Mouse (Mus musculus) midbrain, embryonic 16.5 days (tissue): ENCODE measurements around the gene Inhba. TPM values are rescaled to one million over a fixed set of nuclear protein-coding genes. Genes with fewer than 3 reads are reported as not detected.

Experiments
- ATAC-seq: fragments of 200-750 bp; cut with Nextera tagmentation; 2 replicates; pipeline ENCODE4 v1.8.0; 2017; ENCODE audit warnings: moderate TSS enrichment
- H3K27ac ChIP-seq: fragments of 300-500 bp; sonication (generic); 2 replicates; pipeline ENCODE4 v1.5.1; 2014; ENCODE audit warnings: mild to moderate bottlenecking, low read length, mixed read lengths
- H3K27me3 ChIP-seq: fragments of 300-500 bp; sonication (generic); 2 replicates; pipeline ENCODE4 v1.6.1; 2014; ENCODE audit warnings: low read depth, low read length, mixed read lengths; ENCODE audit not compliant: control insufficient read depth, insufficient read depth
- H3K36me3 ChIP-seq: fragments of 300-500 bp; sonication (generic); 2 replicates; pipeline ENCODE4 v1.6.1; 2014; ENCODE audit warnings: mild to moderate bottlenecking, low read length, moderate library complexity, mixed read lengths; ENCODE audit not compliant: control insufficient read depth, insufficient read depth
- H3K4me1 ChIP-seq: fragments of 300-500 bp; sonication (generic); 2 replicates; pipeline ENCODE4 v1.6.1; 2014; ENCODE audit warnings: mild to moderate bottlenecking, low read length, mixed read lengths; ENCODE audit not compliant: control insufficient read depth, insufficient read depth
- H3K4me2 ChIP-seq: fragments of 300-500 bp; sonication (generic); 2 replicates; pipeline ENCODE4 v1.6.1; 2014; ENCODE audit warnings: mild to moderate bottlenecking, low read length, mixed read lengths
- H3K4me3 ChIP-seq: fragments of 300-500 bp; sonication (generic); 2 replicates; pipeline ENCODE4 v1.5.1; 2014; ENCODE audit warnings: low read depth, mild to moderate bottlenecking, low read length, moderate library complexity, mixed read lengths
- H3K9ac ChIP-seq: fragments of 300-500 bp; sonication (generic); 2 replicates; pipeline ENCODE4 v1.6.1; 2014; ENCODE audit warnings: low read depth, low read length, mixed read lengths
- H3K9me3 ChIP-seq: fragments of 300-500 bp; sonication (generic); replicated peaks from 2 replicates; pipeline ENCODE4 v1.6.1; 2014; ENCODE audit warnings: mild to moderate bottlenecking, low read length, mixed read lengths; ENCODE audit not compliant: control insufficient read depth, poor library complexity, severe bottlenecking
- WGBS: fragments of 180-500 bp; shearing (Covaris S2); extraction: QIAGEN DNeasy Blood & Tissue Kit; methylation state at CpG from one replicate; pipeline ENCODE4 v1.1.7; 2014; 5-methylcytosine and 5-hydroxymethylcytosine counted together
- polyA plus RNA-seq: library from polyadenylated mRNA; unstranded; fragments of >200 nt; fragmentation: Nextera tagmentation; extraction: Ambion mirVana; gene quantifications from 2 replicates; pipeline ENCODE4 v1.2.1, GENCODE M21; 2015

The Inhba gene
- polyA plus RNA-seq, 1 experiment from 2014 or later, result 1.8 TPM

DNA sequence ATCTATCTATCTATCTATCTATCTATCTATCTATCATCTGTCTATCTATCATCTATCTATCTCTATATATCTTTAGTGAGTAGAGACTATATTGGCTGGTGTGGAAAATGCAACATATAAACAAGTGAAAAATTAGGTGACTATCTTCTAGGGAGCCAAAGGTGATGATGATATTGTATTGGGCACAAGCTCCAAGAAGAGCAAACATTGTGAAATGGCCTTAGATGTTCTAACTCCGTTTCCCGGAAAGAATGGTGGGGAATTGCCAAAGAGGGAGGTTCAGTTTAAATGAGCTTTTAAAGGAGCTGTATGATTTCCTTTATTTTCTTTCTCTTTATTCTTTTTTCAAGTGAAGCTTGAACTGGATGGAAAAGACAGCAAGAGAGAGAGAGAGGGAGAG, 57.4 kb downstream of the Inhba start:
- Histone ChIP-seq H3K27ac (no peak overlapping the region), H3K36me3 (no peaks in the 10 kb centered on the region), H3K4me1 (no peaks in the 10 kb centered on the region), H3K9me3 (no peaks in the 10 kb centered on the region), H3K4me2 (no peak overlapping the region), H3K9ac (no peak overlapping the region), H3K27me3 (no peaks in the 10 kb centered on the region), H3K4me3 (no peak overlapping the region)
- ATAC-seq, result no peak
- 93% methylated on average over 2 of the region's 2 CpGs for WGBS

DNA sequence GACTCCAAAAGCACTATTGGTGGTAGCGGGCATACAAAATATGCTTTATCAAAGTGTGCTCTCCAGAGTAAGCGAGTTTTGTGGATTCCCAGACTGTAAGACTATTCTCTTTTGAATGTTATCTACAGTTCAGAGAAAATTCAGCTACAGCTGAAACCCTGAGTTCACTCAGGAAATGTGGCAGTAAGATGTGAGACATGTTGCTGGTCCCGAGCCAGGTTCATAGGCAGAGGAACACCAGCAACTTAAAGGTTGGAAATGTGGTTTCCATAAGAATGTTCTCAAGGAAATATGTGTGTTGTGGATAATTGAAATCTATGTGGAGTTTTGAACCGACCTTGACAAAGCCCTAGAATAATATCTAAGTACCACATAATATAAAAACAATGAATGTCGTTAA, 65.6 kb downstream of the Inhba start:
- Histone ChIP-seq H3K4me3 (no peak overlapping the region), H3K9ac (no peak overlapping the region), H3K27ac (no peak overlapping the region), H3K4me2 (no peak overlapping the region), H3K4me1 (no peaks in the 10 kb centered on the region), H3K27me3 (no peaks in the 10 kb centered on the region), H3K9me3 (no peaks in the 10 kb centered on the region), H3K36me3 (no peaks in the 10 kb centered on the region)
- no peak for ATAC-seq
- WGBS, result 88% methylated on average over 5 of the region's 5 CpGs

DNA sequence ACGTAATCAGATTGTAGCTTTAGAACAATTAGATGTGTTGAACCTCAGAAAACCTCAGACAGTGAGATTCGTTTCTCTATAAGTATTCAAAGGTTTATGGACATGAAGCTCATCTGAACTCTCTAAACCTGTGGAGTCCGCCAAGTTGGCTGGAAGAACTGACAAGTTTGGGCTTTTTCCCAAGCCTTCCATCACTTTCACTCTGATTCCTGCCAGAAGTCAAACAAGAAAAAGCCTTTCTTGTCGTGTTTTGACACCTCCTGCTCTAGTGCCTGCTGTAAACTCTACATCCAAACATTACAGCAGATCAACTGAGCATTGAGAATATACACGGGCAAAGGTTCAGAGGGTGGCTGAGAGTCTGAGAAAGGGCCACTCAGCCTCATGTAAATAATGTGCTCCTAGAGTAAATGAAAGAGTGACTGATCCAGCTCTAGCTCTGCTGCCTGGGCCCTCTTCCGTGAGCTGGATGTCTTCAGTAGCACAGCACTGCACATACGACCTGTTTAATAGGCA, 66.6 kb downstream of the Inhba start:
- Histone ChIP-seq H3K4me3 (no peak overlapping the region), H3K27me3 (no peaks in the 10 kb centered on the region), H3K4me2 (no peak overlapping the region), H3K4me1 (no peaks in the 10 kb centered on the region), H3K9me3 (no peaks in the 10 kb centered on the region), H3K27ac (no peak overlapping the region), H3K36me3 (no peaks in the 10 kb centered on the region), H3K9ac (no peak overlapping the region)
- ATAC-seq, result no peak
- 76% methylated on average over 7 of the region's 7 CpGs for WGBS

DNA sequence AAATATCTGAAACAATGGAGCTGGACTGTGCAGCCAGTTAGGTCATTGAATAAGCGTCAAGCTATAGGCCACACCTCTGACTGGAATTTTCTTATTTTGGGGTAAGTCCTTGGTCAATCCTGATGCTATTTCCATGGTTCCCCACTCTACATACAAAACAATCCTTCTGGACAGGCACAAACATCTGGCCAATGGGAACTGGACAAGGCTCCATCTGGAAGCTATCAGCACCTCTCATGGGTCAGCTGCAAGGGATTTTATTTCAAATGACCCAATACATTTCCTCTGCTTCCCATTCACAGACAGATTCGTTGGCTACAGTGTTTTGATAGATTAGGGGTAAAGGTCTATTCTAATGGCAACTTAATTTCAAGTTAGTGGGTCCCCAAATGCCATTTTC, 68.6 kb downstream of the Inhba start:
- Histone ChIP-seq H3K4me2 (no peak overlapping the region), H3K36me3 (no peaks in the 10 kb centered on the region), H3K4me3 (no peak overlapping the region), H3K4me1 (no peaks in the 10 kb centered on the region), H3K9me3 (no peaks in the 10 kb centered on the region), H3K27ac (no peak overlapping the region), H3K9ac (no peak overlapping the region), H3K27me3 (no peaks in the 10 kb centered on the region)
- no peak for ATAC-seq
- WGBS, result 67% methylated on average over 2 of the region's 2 CpGs
